Mouse (Mus musculus): ENCODE data around the gene 2310011J03Rik.

- TF ChIP-seq CTCF (conservative IDR thresholded peaks at IDR 0.05; ENCODE audit: insufficient read depth, insufficient read length, low read depth, low read length) (no peak), POLR2A (IDR thresholded peaks at IDR 0.05; ENCODE audit: low read depth, low read length) (no peak)
Measured at GRCm38 (mm10) chr10:80347514-80347967, 27.2 kb upstream of the 2310011J03Rik start.
